Mouse (Mus musculus) megakaryocyte, embryonic 14.5 days (primary cell): ENCODE data around the gene Gm20481.

Experiments
- FLI1 ChIP-seq: IDR thresholded peaks from 2 replicates; pipeline ENCODE4 v1.6.1; 2012; ENCODE audit warnings: low read length, inconsistent platforms, mixed read lengths
- GATA1 ChIP-seq: IDR thresholded peaks from 3 replicates; pipeline ENCODE4 v1.6.1; 2012; ENCODE audit warnings: mixed read lengths, low read length, inconsistent platforms, borderline replicate concordance

GRCm38 (mm10) chr17:34946486-34947140 lies 23.1 kb upstream of the Gm20481 start:
- TF ChIP-seq FLI1: no peak
- TF ChIP-seq GATA1: no peak
